In the genomic region with DNA sequence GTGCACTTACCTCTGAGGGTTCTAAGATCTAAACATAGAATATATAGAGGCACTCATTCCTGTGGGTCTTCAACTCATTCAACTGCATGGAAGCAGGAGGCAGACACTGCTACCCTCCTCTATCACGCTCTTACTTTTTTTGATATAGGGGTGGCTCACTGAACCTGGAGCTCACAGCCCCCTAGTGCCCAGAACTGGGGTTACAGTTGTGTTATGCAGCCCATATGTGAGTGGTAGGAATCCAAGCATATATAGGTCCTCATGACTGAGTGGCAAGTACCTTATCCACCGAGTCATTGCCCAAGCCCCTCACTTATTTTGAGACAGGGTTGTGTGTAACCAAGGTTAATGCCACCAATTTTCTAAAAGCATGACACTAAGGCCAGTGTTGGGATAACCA, we compare ENCODE assay signal across 10 mouse cellular contexts. TPM values are rescaled to one million over a fixed set of nuclear protein-coding genes. Genes with fewer than 3 reads are reported as not detected.
DNase-seq lines count a peak whose midpoint lies in the region; ATAC-seq and TF ChIP-seq lines count a peak whose summit lies in the region.
"Had no signal": no experiment of that assay in that cellular context is flagged by ENCODE, and none has a peak within 500 bp of the region (broad histone marks: within the 10 kb centered on the region; RNA-seq: fewer than 3 reads in every experiment).

No protein-coding gene starts in this region.

- no peak overlapping the region for H3K4me3 ChIP-seq in lung, postnatal 0 days (ENCODE audit: low read depth, low read length)
- H3K4me3 ChIP-seq: embryonic facial prominence, embryonic 12.5 days; limb, embryonic 12.5 days had no signal

- no peak for TF ChIP-seq EP300 in lung, postnatal 0 days (IDR thresholded peaks at IDR 0.05)

- TF ChIP-seq CTCF in lung, postnatal 0 days (IDR thresholded peaks at IDR 0.05) = peak; percentile 68

- no peak overlapping the region for H3K4me2 ChIP-seq in lung, postnatal 0 days (replicated peaks; ENCODE audit: low read depth, low read length)
- H3K4me2 ChIP-seq: embryonic facial prominence, embryonic 12.5 days; limb, embryonic 12.5 days had no signal

- H3K36me3 ChIP-seq in lung, postnatal 0 days (ENCODE audit: insufficient read depth, low read length) = peaks cover 18% of the 10 kb centered on the region

- ATAC-seq in lung, postnatal 0 days = no peak

- H3K9ac ChIP-seq in lung, postnatal 0 days (replicated peaks; ENCODE audit: low read depth) = no peak overlapping the region
- H3K9ac ChIP-seq: embryonic facial prominence, embryonic 12.5 days; limb, embryonic 12.5 days had no signal

- H3K4me1 ChIP-seq in lung, postnatal 0 days (ENCODE audit: insufficient read depth, low read depth, low read length) = no peaks in the 10 kb centered on the region

- DNase-seq in heart, adult 11 months = peak; percentile 74
- DNase-seq in heart, adult 8-10 months (ENCODE audit: low spot score) = no peak
- DNase-seq in urinary bladder, postnatal 25 days (ENCODE audit: low spot score) = peak; percentile 33
- DNase-seq in urinary bladder, adult 18-20 months (ENCODE audit: low spot score in 2 of 2) = no peak
- peak; percentile 37 for DNase-seq in embryo, embryonic 10.5 days (ENCODE audit: low spot score)
- peak; percentile 34 for DNase-seq in lung, postnatal 0 days (ENCODE audit: low spot score)
- no peak for DNase-seq in ovary, postnatal 14 days (ENCODE audit: low spot score)
- no peak for DNase-seq in left cerebral cortex, adult 11 months (ENCODE audit: low spot score)

- no peak overlapping the region for H3K27ac ChIP-seq in lung, postnatal 0 days (ENCODE audit: low read length)
- H3K27ac ChIP-seq: embryonic facial prominence, embryonic 12.5 days; limb, embryonic 12.5 days had no signal

- no peaks in the 10 kb centered on the region for H3K27me3 ChIP-seq in lung, postnatal 0 days (replicated peaks; ENCODE audit: insufficient read depth, low read length)
- H3K27me3 ChIP-seq: embryonic facial prominence, embryonic 12.5 days; limb, embryonic 12.5 days had no signal

- no peaks in the 10 kb centered on the region for H3K9me3 ChIP-seq in lung, postnatal 0 days (ENCODE audit: low read length)
- H3K9me3 ChIP-seq: embryonic facial prominence, embryonic 12.5 days; limb, embryonic 12.5 days had no signal

- 76% methylated on average over 2 of the region's 2 CpGs for WGBS in lung, postnatal 0 days

RNA-seq across cellular contexts. Expression of gene Ctsl, which starts 6.4 kb away (rescaled TPM):
- total RNA-seq in heart, adult 8-10 months (2022) = 100 to 1,000 TPM; 187 to 292 (median 203) TPM
- polyA plus RNA-seq in lung, postnatal 0 days (2015; fragmentation: Nextera tagmentation; extraction: Ambion mirVana) = 251 and 269 TPM in 2 replicates

RNA-seq across cellular contexts. Expression of gene Aaed1, which starts 51.7 kb away (rescaled TPM):
- 10 to 100 TPM; 56.9 to 69.9 (median 65.3) TPM for total RNA-seq in heart, adult 8-10 months (2022)
- 89.2 and 94.2 TPM in 2 replicates for polyA plus RNA-seq in lung, postnatal 0 days (2015; fragmentation: Nextera tagmentation; extraction: Ambion mirVana)

Comparison
In these comparisons a context has a peak if more than half of its experiments do, and no peak if none do; other contexts are left out.
1. DNase-seq: peak in heart, adult 11 months (single experiment), urinary bladder, postnatal 25 days (single experiment), embryo, embryonic 10.5 days (single experiment) and lung, postnatal 0 days (single experiment); none in heart, adult 8-10 months (single experiment), urinary bladder, adult 18-20 months (0 of 2), ovary, postnatal 14 days (single experiment) and left cerebral cortex, adult 11 months (single experiment).